Mouse (Mus musculus): ENCODE data around the gene Mast4.
A peak's percentile ranks its signal among the peaks of the same experiment; 100 is the strongest.

The Mast4 gene

DNA sequence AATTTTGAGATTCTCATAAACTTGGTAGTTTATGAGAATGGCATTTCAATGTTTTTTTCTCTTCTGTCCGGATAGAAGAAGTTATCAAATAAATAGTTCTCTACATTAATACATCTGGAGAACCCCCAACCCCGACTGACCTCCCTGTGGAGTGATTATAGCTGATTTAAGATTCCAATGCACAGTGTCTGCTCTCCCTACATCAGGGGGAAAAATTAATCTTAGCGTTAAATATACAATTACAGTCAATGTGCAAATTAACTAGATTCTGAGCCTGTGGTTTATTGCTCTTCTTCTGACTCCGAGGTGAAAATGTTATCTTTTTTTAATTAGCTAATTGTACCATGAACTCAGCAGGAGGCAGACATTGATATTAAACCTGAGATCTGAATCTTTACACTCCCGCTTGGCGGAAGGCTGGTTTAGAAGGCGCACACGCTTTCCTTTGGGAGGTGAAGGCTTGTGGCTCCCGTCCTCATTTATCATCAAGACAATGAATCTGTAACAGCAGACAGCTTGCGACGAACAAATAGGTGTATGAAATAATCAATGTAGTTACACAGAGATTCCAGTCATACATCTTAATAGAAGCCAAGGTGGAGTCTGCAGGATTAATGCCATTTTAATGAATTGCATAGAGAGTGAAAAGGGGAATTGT lies 274.2 kb downstream of the Mast4 start:
- no peak for DNase-seq (ENCODE audit: low spot score in 2 of 2)

DNA sequence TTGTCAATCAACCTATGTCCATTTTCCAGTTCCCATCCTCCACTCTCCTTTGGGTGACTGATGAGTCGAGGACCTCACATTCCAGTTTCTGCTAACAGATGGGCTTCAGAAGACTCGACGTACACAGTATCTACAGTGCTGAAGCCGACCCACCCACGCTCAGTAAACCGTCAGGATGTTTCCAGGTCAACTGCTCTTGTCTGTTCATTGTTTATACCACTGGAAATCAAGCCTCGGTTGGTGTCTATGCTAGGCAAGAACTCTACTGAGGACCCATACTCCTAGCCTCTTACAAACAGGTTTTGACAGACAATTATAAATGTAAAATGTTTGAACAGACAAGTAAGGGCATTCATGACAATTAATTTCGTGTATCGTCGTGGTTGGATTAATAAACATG lies 277.8 kb downstream of the Mast4 start:
- DNase-seq (ENCODE audit: low spot score in 2 of 2): no peak

DNA sequence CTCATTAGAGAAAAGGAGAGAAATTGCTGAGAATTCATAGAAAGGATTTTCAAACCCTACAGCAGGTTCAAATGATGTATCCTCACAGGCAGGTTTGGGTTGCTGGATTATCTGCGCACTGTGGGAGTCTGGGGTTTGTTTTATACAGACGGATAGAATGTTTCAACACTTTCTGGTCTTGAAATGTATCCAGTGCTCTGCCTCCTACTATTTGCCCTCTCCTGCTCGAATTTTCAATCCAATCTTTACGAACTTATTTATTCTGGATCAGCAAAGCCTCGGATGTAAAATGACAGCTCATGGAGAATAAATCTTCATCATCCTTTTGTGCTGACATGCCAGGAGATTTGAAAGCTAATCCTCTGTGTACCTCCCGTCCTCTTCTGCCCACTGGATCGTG lies 281.6 kb downstream of the Mast4 start:
- no peak for DNase-seq (ENCODE audit: low spot score in 2 of 2)

DNA sequence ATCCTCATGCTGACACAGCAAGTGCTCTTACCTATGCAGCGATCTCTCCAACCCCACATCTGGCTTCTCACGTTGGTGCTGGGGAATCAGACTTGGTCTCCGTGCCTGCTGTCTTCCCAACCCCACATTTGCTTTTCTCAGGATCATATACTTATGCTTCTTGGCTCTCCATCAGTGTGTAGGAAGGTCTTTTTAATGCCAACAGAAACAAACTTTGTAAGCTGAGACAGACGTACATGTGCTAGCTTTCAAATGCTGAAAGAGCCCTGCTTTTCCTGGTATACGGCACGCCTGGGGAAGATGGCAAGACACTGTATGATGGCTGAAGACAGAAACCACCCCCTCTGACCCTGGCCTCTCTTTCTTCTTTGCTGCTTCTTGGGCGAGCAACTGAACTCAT lies 285.3 kb downstream of the Mast4 start:
- no peak for DNase-seq (ENCODE audit: low spot score in 2 of 2)

DNA sequence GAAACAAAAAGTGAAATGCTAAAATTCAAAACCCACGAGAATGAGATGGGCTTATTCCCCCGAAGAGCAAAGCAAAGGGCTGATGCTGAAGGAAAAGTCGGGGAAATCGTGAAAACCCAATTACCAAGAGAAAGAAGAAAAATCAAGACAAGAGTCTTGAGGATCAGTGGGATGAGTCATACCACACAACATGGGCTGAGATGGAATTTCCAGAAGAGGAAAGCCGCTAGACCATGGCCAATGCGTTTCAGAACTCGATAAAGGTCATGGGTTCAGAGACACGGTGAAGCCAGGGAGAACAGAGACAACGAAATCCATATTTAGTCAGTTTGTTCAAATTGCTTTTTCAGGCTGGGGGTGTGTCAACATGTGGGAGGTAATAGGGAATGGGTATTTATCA lies 290.6 kb downstream of the Mast4 start:
- DNase-seq (ENCODE audit: low spot score in 2 of 2): no peak

DNA sequence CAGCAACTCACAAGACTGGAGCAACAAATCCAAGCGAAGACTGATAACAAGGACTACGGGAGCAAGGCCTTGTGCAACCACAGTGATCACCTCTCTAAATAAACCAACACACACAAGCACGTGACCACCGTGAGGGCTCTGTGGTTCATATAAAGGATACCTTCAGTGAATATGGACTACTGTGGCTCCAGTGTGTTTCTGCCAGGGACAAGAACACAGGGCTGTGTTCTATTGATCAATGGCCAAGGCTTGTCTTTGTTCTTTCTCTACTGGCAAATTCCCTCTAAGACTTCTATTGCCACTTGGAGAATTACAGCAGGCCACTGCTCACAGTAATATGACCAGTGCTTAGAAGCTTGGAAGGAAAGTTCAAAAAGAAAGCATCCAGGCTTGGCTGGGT lies 291.3 kb downstream of the Mast4 start:
- DNase-seq (ENCODE audit: low spot score in 2 of 2): no peak

DNA sequence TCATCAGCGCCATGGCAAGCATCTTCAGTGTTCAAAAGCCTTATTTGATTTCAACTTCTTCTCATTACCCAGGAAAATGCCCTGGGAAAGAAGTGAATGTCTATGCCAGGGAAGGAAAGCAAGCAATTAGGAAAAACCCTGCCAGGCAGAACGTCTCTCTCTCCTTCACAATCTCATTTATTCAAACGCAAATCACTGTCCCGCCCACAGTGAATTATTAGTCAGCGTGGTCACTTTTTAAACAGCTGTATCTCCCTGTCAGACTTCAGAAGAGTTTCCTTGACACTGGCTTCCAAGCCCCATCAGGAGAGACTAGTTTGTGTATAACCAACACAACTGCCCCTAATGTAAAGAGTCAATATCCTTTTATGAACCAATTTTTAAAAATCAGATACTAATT lies 296.8 kb downstream of the Mast4 start:
- no peak for DNase-seq (ENCODE audit: low spot score in 2 of 2)

DNA sequence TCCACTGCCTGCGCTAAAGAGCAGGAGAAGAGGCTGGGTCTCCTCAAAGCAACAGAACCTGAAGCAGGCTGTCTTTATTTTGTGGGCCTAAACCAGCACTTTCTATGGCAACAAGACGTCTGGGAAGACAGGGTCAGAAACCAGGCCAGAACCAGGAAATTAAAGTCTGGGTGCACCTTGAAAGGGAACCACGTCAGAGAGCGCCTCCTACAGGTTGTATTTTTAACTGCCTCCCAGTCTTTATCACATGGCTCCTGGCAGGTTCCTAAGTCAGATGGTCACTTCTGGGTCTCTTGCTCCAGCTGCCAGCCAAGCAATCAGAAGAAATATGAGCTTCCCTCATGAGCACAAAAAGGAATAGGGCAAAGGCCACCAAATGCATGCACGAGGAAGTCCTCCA lies 304.9 kb downstream of the Mast4 start:
- DNase-seq (ENCODE audit: low spot score in 2 of 2): no peak

DNA sequence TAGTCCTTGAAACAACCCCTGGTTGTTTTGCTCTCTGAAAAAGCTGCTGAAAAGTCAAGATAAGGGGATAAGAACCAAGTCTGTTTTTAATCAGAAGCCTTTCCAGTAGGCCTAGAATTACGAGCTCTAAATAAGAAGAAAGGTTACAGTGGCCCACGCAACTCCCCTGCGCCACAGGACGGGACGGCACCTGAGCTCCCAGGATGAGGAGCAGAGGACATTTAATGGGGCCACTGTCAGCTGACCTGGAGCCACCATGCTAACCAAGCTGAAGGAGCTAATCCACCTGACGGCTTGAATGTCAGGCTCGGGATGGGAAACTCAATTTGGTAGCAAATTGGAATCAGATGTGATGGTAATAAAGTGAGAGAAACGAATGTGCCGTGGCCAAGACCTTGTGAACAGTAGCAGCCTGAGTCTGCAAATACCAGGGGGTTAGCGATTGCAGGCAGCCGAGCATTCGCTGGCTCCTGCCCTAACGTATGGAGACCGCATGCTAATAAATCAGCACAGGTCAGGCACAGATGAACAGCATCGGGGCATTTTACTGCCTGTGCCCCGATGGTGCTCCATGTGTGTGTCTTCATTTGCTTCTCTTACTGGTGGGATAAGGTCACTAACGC lies 306.7 kb downstream of the Mast4 start:
- no peak for DNase-seq (ENCODE audit: low spot score in 2 of 2)

DNA sequence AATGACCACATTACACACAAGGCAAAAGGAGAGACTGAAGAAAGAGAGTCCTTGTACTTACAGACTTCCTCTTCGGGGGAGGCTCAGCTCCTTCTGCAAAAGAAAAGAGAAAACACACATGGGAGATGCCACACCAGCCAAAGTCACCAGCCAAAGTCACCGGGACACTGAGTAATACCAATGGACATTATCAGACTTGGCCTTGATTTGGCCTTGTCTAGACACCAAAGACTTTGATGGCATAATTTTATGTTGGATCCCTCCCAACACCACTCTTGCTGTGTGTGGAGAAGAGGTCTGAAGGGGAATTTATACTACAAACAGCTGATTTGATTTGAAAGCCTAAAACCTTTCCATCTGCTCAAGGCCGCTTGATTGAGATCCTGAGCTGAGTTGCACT lies 308.8 kb downstream of the Mast4 start:
- DNase-seq (ENCODE audit: low spot score in 2 of 2): no peak

DNA sequence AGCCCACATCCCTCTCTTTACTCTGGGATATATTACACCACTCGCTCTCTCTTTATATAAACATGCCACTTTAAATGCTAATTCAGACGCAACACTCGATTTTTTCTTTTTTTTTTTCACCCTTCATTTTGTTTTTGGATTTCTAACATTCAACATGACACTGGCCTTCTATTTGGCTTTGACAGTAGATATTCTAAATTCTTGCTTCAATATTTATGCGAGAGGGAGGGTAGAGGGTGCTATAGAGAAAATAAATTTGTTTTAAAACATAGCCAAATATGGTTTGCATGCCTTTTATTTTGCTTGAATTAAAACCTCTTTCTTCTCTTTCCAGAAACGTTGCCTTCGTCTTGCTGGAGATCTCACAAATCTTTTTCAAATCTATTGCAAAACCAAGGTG lies 315.8 kb downstream of the Mast4 start:
- DNase-seq (ENCODE audit: low spot score in 2 of 2): no peak

DNA sequence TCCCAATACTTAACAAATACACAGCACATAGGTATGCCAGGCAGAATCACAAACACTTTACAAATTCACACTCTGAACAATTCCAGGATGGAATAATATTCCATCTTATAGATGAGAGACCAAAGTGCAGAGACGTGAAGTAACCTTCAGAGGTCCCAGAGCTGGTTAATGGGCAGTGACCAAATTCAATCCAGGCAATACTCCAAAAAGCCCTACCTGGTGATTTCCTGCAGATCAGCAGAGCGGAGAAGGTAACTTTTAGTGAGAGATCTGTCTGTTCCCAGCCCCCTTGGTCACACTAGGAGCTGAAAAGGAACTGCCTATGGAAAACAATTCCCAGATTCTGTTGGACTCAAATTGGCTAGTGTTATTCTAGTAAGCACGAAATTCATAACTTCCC lies 316.6 kb downstream of the Mast4 start:
- DNase-seq (ENCODE audit: low spot score in 2 of 2): no peak

DNA sequence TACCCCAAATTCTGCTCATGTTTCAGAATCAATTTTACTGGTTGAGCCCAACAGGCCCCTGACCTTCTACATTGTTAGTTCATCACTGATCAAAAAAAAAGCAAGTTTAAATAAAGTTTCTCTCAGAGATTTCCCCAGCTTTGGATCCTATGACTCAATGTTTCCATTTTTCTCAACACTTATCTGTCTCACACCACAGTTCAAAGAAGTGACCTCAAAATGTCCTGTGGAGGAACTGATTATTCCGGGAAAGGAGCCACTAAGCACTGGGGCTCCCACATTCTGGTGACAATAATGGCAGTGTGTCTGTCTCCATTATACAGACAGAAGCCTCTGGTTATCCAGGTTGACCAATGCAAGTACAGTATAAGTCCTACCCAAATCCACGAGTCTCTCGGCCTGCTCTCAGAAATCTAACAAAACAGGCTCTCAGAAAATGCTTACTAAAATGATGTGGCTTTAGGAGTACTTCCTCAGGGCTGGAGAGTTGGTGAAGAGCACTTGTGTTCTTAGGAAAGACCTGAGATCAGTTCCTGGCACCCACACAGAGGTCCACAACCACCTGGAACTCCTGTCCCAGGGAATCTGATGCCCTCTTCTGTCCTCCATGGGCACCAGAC lies 319.1 kb downstream of the Mast4 start:
- DNase-seq (ENCODE audit: low spot score in 2 of 2): no peak

DNA sequence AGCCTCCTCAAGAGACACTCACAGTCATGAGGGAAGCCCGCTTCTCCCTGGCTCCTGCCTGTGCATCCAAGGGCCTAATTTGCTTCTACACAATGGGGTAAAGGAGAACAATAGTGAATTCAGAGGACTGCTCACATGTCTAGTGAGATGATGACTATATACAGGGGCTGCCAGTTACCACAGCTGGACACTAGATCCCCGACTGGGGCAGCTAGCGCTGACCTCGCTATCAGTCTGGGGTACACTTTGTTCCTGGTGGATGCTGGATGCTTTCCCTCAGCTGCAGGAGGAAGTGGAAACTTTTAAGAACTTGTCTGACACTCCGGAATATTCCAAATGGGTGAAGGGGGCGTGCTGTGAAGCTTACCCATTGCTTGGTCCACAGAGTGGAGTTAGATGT lies 319.7 kb downstream of the Mast4 start:
- no peak for DNase-seq (ENCODE audit: low spot score in 2 of 2)

DNA sequence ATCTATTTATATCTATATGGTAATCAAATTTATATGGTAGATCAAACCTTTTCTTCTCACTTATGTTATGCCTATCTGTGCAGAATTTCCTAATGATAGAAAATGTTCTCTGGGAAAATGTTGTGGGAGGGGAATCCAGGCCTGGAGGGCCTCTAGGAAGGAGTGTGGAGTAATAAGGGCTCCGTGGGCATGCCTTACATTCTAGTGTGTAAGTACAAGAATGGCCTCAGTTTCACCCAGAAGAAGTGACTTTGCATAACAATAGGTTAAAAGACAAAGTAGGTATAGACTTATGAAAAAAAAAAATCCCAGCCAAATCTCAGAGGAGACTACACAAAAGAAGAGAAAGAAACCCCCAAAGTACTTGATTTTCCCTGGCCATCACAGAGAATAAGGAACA lies 320.1 kb downstream of the Mast4 start:
- DNase-seq (ENCODE audit: low spot score in 2 of 2): no peak

DNA sequence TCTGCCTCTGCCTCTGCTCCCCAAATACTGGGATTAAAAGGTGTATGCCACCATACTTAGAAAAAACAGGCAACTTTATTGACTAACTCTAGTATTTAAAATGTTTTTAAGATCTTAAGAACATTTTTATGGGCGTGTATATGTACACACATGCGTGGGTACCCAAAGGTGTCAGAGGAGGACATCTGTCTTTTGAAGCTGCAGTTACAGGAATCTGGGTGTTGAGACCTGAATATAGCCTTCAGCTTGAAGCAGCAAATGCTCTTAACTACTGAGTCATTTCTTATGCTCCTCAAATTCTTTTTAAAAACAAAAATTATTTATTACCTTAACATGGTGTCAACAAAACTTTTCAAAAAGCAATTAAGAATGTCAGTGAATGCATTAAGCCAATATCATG lies 329.1 kb downstream of the Mast4 start:
- DNase-seq (ENCODE audit: low spot score in 2 of 2): no peak

DNA sequence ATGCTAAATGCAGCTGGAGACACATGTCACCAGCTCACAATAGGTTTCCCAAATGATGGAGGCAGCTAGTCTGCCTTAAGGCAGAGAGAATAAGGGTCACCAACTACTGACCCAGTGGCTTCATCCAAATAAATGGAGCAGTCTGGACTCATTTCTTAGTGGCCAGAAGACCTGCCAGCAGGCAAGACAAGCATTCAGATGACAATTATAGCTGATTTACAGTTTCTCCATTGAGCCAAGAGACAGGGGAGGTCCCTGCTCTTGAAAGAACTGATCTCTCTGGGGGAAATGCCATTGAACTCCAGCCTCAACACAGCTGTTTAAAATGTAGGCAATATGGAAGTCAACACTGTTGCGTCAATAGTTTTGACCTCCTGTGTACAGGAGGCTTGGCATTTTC lies 332.5 kb downstream of the Mast4 start:
- no peak for DNase-seq (ENCODE audit: low spot score in 2 of 2)

DNA sequence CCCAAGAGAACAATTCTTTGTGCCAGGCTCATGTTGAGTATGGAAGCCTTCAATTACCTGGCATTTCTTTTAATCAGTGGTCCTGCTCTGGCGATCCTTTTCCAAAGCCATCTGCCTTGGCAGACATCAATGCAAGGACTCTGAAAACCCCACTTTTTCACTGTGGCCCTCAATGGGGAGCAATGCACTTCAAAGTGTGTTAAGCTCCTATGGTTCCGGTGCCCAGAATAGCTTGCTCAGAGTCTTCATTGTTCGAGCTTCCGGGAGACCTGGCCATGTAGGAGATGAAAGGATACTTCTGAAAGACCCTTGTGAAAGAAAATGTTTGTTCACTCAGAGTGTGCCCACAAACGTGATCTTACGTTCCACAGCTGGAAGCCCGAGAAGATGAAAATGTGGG lies 333.4 kb downstream of the Mast4 start:
- no peak for DNase-seq (ENCODE audit: low spot score in 2 of 2)

DNA sequence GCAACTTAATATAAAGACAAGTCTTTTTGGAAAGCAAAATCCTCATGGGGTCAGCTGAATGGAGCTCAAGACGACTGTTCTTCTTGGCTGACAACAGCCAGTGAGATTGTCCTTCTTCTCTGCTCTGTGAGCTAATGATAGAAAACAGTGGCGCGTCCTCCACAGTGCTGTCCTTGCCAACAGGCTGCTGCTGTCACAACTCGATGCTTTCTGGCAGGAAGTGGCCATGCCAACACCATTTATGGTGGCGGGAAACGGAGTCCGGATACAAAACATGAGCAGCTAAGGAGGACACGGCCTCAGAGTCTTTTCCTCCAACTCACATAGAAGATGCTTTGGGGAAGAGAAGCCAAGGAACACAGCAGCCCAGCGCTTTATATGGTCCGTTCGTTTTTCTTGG lies 340.2 kb downstream of the Mast4 start:
- no peak for DNase-seq (ENCODE audit: low spot score in 2 of 2)

DNA sequence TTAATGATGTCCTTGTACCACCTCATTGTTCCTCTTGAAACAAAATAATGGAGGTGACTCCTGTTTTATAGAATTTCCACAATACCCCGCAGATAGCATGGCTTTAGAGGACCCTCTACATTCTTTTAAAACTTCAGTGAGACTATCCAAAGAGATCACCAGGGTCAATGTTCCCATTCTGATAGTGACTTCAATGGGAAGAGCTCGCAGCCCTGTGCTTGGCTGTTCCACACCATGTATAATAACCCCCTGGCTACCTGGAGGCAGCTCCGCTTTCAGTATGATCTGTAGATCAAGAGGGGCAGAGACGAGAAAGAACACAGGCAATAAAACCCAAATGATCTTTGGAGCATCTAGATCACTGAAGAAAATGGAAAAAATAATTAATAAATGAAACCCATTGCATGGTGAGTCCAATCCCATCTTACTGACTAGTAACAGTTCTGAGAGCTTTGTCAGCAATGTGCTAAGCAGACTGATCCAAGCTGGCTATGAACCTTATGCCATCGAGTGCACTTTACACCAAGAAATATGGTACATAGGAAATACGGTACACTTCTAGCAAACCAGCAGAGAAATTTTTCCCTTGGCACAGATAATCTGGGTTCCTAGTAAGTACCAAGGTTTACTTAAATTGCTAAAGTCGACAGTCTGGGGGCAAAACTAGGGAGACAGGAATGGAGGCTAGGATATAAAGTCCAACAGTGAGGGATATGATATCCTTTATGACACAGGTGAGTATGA lies 341.4 kb downstream of the Mast4 start:
- no peak for DNase-seq (ENCODE audit: low spot score in 2 of 2)

DNA sequence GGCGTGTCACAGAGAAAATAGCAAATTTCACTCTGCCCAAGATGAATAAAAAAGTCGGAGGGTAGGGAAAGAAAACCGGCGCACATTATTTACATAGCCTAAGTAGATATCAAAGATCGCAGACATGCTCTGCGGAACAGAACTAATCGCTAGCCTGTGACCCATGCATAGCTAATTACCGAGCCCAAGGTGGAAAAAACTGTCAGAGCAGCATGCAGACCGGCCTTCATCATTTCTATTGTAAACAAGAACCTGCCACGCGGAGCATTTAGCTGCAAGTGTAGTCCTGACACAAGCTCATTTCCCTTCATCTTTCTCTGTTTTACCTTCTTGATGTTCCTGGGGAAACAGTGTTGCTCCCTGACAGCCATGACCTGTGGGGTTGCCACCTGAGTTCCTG lies 342.4 kb downstream of the Mast4 start:
- no peak for DNase-seq (ENCODE audit: low spot score in 2 of 2)

DNA sequence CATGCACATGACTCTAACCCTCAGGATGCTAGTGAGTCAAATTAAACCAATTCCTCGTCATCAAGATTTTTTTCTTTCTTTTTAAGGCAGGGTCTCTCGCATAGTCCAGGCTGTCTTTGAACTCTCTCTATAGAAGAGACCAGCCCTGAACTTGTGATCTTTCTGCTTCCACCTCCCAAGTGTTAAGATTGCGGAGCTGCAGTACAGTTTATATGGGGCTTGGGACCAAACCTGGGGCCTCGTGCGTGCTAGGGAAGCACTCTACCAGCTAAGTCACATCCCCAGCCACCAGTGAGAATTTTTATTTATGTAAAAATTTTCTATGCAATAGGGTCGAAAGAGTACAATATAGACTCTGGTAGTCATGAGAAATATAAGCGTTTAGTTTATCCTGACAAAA lies 343.1 kb downstream of the Mast4 start:
- no peak for DNase-seq (ENCODE audit: low spot score in 2 of 2)

DNA sequence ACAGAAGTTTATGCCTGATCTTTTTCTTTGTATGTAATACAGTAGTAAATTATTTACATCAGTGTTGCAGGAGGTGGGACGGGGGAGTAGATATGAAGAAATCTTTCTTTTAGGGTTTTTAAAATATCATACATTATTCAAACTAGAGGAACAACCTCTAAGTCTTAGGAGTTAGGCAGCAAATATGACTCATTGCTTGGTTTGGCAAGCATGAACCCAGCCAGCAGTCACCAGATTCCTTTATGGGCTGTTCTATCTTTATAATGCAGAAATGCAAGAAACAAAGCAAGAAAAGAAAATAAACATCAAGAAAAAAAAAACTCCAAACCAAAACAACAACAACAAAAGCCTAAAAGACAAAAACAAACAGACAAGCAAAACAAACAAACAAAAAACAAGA lies 344.2 kb downstream of the Mast4 start:
- DNase-seq (ENCODE audit: low spot score in 2 of 2): peak in 1 of 2 experiments; percentile 4
